Mouse (Mus musculus): ENCODE results near the gene 2310061N02Rik.
"Not testable (repeated sequence)": the region's sequence is repeated elsewhere in the genome, so short reads cannot be mapped to it uniquely, and the experiment has no call there.

2310061N02Rik gene

DNA sequence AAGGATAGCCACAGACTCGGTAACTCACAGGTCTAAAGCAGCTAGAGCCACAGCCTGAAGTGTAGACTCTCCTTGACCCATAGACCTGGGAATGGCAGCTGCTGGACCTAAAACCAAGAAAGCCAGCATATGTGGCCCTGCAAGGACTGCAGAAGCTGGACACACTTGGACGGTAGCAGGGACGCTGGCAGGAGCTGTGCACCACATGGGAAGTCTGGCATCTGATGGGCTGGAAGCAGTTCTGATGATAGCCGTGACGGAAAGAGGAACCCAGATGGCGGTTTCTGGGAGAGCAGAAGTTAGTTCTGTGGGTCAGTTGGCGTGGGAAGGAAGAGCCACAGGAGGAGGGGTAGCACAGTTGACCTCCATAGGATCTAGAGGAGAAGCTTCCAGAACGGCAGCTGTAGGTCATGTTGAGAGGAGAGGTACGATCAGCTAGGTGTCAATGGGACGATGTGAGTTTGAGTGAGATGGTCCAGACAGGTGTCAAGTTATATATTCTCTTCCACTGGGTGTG, at the start of gene 2310061N02Rik:
Gene 2310061N02Rik, minus strand, starts transcription at position 467 of the 517 bp plus-strand sequence.
- no peak for DNase-seq (ENCODE audit: low spot score)

DNA sequence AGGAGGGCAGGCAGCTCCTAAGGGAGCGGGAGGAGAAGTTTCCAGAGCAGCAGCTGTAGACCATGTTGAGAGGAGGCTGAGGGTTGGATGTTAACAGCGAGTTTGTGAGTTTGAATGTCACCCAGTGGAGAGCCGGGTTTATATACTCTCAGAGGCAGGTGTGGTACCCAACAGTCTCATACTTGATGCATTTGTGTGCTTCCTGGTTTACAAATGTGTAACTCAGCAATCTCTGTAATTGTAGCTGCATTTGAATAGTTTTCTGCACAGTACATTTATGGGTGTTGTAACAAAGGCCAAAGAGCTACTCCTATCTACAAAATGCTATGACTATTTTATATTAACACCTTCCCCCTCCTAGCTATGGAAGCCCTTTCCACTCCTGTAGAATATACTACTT, 43.8 kb upstream of the 2310061N02Rik start, which contains the start of gene Krtap13:
Gene Krtap13, minus strand, starts transcription at position 101 of the 400 bp plus-strand sequence.
- DNase-seq (ENCODE audit: low spot score): not testable (repeated sequence)

DNA sequence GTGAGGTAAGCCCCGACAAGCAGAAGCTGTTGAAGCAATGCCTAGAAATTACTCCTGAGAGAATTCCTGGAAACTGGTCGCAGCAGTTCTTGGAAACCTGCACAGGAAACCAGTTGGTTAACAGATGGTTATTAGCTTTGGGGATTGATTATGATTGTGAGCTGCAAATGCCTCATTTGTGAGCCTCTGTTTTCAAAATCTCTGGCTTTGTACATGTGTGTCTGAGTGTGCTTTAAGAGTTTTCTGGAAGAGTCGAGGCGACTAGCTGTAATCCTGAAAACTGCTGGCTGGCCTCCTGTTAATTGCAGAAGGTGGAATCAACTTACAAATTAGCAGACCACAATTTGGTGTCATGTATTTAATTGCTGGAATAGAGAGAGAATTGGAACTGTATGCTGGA, 40.2 kb upstream of the 2310061N02Rik start:
- DNase-seq (ENCODE audit: low spot score): no peak

DNA sequence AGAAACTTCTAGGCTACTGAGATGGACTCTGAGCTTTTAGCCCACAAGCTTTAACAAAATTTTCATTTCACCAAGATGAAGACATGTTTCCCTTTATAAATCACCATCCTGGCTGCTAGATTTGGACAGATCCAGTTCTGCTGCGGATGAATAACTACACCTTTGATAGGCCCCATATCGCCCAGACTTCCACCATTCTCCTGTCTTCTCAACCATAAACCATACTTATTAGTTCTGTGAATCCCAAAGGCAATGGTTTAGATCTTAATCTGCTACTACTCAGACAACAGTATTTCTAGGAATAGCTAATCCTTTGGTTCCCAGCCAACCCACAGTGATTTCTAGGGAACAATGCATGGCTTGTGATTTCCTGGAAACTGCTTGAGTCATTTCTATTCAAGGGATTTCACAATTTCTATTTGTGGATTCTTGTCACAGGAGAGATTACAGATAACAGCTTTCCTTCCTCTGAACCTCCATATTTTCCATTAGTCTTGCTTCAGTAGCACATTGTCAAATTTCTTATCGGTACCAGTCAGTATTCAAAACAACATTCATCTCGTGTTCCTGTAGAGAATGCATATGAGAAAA, 37.1 kb upstream of the 2310061N02Rik start:
- peak; percentile 50 for DNase-seq (ENCODE audit: low spot score)

DNA sequence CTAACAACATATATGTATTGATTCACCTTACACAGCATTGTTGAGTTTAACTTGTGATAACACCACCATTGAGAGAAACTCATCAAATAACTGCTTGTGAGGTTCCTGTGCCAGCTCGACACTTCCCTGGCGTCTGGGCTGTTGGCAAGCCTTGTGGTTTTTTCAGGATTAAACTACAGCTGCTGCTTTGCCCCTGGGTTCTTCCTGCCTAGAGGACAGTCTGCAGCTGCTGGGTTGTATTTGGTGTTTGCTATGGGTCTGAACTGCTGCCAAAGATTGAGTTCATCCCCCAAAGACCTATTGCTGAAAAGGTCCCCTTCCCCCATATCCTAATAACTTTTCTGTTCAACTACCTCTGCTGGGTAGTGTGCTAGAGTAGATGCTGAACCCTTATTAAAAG, 27.6 kb upstream of the 2310061N02Rik start:
- DNase-seq (ENCODE audit: low spot score): no peak

DNA sequence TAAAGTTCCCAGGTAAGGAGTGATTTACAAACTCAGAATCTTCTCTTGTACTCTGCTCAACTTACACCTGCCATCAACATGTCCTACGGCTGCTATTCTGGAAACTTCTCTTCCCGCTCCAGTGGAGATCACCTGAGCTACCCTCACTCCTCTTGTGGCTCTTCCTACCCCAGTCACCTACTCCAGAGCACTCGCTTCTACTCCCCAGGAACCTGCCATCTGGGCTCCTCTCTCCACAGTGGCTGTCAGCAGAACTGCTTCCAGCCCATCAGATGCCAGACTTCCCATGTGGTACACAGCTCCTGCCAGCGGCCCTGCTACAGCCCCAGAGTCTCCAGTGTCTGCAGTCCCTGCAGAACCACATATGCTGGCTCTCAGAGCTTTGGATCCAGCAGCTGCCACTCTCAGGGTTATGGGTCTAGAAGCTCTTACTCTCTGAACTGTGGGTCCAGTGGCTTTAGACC, 21.1 kb upstream of the 2310061N02Rik start, which contains the start of gene Krtap13-1:
Gene Krtap13-1, plus strand, starts transcription at position 51 of the 464 bp plus-strand sequence.
- no peak for DNase-seq (ENCODE audit: low spot score)

DNA sequence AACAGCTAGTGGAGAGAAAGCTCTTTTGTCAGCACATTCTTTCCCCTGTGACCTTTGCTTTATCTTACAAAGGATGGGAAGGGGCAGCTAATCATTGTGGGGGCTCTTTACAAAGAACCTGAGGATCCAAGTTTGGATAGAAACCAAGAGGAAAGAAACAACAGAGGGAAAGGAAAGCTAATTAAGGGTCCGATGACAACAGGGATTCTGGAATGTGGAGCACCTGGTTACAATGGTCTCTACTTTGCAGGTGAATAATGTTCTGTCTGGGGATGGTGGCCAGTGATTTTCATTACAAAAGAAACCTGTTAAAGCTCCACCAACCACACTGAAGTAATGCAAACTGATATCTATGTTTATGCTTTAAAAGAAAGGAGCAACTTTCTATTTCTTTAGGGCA, 12.3 kb upstream of the 2310061N02Rik start:
- no peak for DNase-seq (ENCODE audit: low spot score)

DNA sequence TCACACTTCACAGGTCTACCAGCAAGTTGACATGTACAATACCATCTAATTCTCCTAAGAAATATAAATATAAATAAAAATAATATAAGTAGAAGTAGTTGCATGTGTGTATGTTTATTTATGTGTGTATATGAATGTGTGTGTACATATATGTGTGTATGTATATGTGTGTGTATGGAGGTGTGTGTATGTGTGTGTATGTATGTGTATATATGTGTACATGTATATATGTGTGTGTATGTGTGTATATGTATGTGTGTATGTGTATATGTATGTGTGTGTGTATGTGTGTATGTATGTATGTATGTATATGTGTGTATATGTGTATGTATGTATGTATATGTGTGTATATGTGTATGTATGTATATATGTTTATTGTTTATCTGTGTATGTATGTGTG, 8.8 kb upstream of the 2310061N02Rik start:
- DNase-seq (ENCODE audit: low spot score): no peak

DNA sequence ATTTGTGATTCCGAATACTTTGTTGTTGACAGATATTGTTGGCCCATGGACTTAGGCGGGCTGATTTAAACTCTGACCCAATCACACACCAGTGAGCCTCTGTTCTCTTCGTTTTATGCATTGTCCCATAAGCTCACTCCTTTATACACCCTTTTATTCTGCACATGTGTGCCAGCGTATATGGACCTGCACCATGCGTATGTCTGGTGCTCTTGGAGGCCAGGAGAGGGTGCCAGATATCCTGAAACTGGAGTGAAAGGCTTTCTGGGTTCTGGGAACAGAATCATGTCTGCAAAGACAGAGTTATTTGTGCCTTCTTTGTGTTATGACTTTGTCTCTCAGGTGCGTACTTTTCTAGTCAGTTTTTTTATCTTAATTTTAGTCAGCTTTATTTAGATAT, 3.5 kb upstream of the 2310061N02Rik start:
- no peak for DNase-seq (ENCODE audit: low spot score)

DNA sequence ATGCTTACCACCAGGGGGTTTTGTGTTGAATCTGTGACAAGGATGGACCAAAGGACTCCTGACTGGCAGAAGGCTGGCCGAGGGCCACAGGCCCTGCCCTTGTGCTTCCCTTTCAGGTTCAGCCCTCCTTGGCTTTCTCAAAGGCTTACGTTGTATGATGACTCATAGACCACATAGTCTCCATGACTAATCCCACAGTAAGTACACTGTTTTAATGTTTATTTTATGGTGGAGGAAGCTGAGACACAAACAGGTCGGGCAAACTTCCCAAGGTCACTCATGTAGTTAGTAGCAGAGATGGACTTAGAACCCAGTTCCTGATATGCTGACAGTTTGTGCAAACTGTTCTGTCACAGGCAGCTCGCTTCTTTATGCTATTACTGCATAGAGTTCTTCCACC, 3.0 kb upstream of the 2310061N02Rik start:
- no peak for DNase-seq (ENCODE audit: low spot score)

DNA sequence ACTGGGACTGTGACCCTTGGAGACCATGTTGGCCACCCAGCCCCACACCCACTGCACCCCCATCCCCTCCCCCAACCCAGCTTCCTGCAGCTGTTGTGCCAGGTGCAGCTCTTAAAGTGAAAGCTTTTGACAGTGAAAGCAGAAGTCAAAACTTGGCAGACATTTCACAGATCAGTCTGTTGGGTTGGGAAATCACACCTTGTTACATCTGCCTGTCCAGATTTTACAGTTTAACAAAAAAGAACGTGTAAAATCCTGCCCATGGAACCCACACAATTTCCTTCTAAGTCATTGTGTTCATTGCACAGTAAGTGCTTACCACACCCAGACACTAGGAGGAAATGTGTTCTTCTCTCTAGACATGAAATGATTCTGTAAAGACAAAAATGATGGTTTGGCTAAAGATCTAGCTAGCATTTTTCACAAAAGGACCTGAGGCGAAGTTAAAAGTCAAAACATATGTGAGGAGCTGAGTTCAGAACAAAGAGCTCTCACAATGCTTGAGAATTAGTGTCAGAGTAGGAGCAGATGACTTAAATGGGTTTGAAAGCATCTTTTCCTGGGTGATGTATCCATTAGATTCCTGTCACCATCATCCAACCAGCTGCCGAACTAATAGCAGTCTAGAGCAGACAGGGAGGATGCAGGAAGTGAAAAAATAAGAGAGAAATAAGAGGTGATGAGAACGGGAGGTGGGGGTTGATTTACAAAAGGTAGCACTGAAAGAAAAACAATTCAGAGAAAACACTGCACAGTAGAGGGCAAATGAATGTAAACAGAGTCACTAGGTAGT, 6.5 kb downstream of the 2310061N02Rik start:
- no peak for DNase-seq (ENCODE audit: low spot score)

DNA sequence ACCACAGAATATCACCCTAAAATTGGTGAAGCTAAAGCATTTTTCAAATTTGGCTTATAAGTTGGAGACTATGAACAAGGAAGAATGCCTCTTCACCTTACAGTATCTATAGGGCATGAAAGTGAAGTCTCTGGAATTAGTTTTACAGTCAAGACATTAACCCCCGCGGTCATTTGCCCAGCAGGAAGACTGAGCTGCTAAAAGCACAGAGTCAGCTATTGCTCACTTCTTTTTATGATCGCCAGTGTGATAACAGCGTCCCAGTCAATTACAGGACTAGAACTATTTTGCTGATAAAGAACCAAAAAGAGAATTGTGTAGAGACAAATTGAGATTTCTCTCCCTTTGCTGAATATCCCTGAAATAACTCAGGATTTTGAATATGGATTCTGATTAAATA, 11.5 kb downstream of the 2310061N02Rik start:
- no peak for DNase-seq (ENCODE audit: low spot score)

DNA sequence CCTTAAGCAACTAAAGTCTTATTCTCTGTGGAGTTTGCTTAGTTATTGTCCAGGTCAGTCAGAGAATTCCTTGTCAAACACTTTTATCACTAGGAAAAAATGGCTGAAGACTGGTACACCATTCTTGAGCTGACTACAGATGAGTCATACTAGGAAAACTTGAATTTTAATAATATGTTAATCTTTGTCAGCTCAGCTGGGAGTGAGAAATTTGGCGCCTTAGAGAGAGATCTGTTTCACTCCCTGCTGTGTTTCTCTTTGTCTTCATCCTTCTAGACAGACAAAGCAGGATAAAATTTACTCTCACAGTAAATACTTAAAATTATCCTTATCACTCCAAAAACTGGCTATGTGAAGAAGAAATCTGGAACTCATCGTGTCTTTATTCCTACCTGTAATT, 26.5 kb downstream of the 2310061N02Rik start:
- DNase-seq (ENCODE audit: low spot score): no peak

DNA sequence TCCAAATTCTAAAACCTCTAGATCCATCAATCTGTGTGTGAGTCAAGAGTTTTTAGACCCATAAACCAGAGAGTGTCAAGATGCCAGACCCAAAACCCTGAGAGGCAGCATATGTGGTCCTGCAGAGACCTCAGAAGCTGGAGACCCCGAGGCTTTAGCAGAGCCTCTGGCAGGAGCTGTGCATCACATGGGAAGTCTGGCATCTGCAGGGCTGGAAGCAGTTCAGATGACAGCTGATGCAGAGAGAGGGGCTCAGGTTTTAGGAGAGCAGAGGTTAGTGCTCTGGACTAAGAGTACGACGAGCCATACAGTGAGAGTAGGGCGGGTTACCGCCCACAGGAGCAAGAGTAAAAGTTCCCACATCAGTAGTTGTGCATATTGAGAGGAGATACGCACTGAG, 28.7 kb downstream of the 2310061N02Rik start:
- DNase-seq (ENCODE audit: low spot score): no peak

DNA sequence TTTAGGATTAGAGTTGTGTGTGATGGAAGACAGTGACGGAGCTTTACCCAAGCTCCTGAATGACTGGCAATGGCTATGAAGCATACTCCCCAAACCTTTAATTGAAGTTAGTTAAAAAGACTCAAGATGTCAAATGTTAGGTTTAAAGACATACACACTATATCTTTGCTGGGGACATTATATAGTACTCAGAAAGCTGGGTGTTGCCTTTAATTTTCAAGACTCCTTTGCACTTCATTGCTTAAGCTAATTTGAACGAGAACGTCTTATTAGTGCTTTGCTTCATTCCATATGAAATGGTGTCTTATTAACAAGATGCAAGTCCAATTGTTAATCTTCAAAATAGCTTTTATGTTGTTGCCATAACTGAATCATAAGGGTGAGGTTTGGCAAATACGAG, 36.2 kb downstream of the 2310061N02Rik start, which contains the start of gene Krtap27-1:
Gene Krtap27-1, minus strand, starts transcription at position 101 of the 400 bp plus-strand sequence.
- DNase-seq (ENCODE audit: low spot score): no peak

DNA sequence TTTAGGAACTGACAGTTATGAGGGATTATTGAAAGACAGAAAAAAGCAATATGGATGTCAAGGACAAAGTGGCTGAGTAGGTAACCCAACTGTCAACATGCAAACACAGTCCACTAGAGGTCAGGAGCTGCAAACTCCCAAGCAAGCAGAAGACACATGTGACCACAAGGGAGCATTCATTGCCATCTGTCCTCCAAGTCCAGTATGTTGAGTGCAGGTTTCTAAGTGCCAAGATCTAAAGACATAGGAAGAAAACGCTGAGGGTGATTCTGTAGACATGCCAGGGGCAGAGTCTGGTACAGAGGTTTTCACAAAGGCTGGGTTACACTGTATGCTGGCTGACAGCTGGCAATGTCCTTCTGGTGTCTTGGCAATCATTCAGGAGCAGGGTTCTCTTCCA, 50.3 kb downstream of the 2310061N02Rik start:
- no peak for DNase-seq (ENCODE audit: low spot score)

Measured in lung, postnatal 25 days (tissue).